ENCODE assay signal across 24 mouse cellular contexts in the genomic region with DNA sequence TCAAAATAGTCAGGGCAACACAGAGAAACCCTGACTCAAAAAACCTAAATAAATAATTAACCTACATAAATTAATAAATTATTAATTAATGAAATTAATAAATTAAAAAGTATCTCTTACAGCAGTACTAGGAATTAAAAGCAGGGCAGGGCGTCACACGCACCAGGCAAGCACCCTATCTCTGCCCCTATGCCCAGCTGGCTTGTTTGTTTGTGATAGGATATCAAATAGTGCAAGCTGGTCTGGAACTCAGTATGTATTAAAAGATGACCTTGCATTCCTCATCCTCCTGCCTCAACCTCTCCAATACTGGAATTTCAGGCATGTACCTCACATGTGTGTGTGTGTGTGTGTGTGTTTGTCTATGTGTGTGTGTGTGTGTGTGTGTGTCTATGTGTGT.
DNase-seq lines count a peak whose midpoint lies in the region; ATAC-seq and TF ChIP-seq lines count a peak whose summit lies in the region.
"Had no signal": no experiment of that assay in that cellular context is flagged by ENCODE, and none has a peak within 500 bp of the region (broad histone marks: within the 10 kb centered on the region; RNA-seq: fewer than 3 reads in every experiment).

No protein-coding gene starts in this region.

- H3K4me3 ChIP-seq in erythroblast, embryonic 14.5 days (replicated peaks): peak overlapping the region; percentile 74
- H3K4me3 ChIP-seq in liver, embryonic 14.5 days (ENCODE audit: insufficient read depth in 1 of 2, low read depth in 2 of 2, low read length in 2 of 2): peak overlapping the region; percentile 59 to 70
- H3K4me3 ChIP-seq in stomach, embryonic 16.5 days (replicated peaks; ENCODE audit: low read length): no peak overlapping the region
- H3K4me3 ChIP-seq in cerebellum, adult 2 months (replicated peaks; ENCODE audit: insufficient read depth, low read depth, low read length): no peak overlapping the region
- H3K4me3 ChIP-seq: heart, adult 2 months; hindbrain, embryonic 15.5 days; midbrain, embryonic 10.5 days; neural tube, embryonic 13.5 days had no signal

- intact Hi-C loops in gastrocnemius, postnatal 36 days (cut with DNase I): loop anchor here (5.0 kb wide), 1 partner anchor 52 kb away; no protein-coding TSS in a partner anchor

- DNase-seq in spleen, postnatal 36 days (ENCODE audit: low spot score in 2 of 2): peak; percentile 49 to 75
- DNase-seq in spleen, adult 18-20 months: no peak
- DNase-seq in liver, embryonic 14.5 days (ENCODE audit: low read depth in 3 of 3, low spot score in 3 of 3): peak; percentile 84 to 88 (median 85)
- DNase-seq in gastrocnemius, postnatal 36 days: no peak
- DNase-seq in cerebellum, adult 2 months: no peak
- no peak for DNase-seq in right cerebral cortex, adult 2 months (ENCODE audit: low spot score in 2 of 2)
- DNase-seq: adrenal gland, adult 2 months; B cell, adult 2 months; cerebellum, adult 11 months; cerebellum, postnatal 14 days; embryo, embryonic 11 days; gastrocnemius, postnatal 14 days; heart, adult 2 months; heart, postnatal 4 days; kidney, adult 18-20 months; kidney, postnatal 25 days; lung, postnatal 36 days; right cerebral cortex, adult 18-20 months; thymus, postnatal 25 days had no signal

- H3K9ac ChIP-seq in liver, embryonic 14.5 days (replicated peaks): peak overlapping the region; percentile 89
- H3K9ac ChIP-seq in stomach, embryonic 16.5 days (ENCODE audit: low read length): no peak overlapping the region
- H3K9ac ChIP-seq: hindbrain, embryonic 15.5 days; neural tube, embryonic 13.5 days had no signal

- H3K36me3 ChIP-seq in erythroblast, embryonic 14.5 days (ENCODE audit: control insufficient read depth): peaks cover 14% of the 10 kb centered on the region
- no peaks in the 10 kb centered on the region for H3K36me3 ChIP-seq in liver, embryonic 14.5 days (replicated peaks; ENCODE audit: control insufficient read depth, insufficient read depth, low read depth)
- H3K36me3 ChIP-seq in stomach, embryonic 16.5 days (ENCODE audit: control insufficient read depth, insufficient read depth, low read length): no peaks in the 10 kb centered on the region
- H3K36me3 ChIP-seq: hindbrain, embryonic 15.5 days; midbrain, embryonic 10.5 days; neural tube, embryonic 13.5 days had no signal

- peak overlapping the region; percentile 73 for H3K4me2 ChIP-seq in liver, embryonic 14.5 days (ENCODE audit: low read depth)
- H3K4me2 ChIP-seq in stomach, embryonic 16.5 days (ENCODE audit: low read depth, low read length): no peak overlapping the region
- H3K4me2 ChIP-seq: hindbrain, embryonic 15.5 days; neural tube, embryonic 13.5 days had no signal

- H3K27ac ChIP-seq in liver, embryonic 14.5 days: peak overlapping the region; percentile 100
- H3K27ac ChIP-seq in stomach, embryonic 16.5 days (ENCODE audit: low read length): no peak overlapping the region
- H3K27ac ChIP-seq in cerebellum, adult 2 months (ENCODE audit: insufficient read depth, low read length): no peak overlapping the region
- H3K27ac ChIP-seq: heart, adult 2 months; hindbrain, embryonic 15.5 days; midbrain, embryonic 10.5 days; neural tube, embryonic 13.5 days had no signal

- no peak for TF ChIP-seq POLR2A in cerebellum, adult 2 months (IDR thresholded peaks at IDR 0.05; ENCODE audit: borderline replicate concordance, insufficient read depth, low read length)

- WGBS in liver, embryonic 14.5 days (ENCODE audit: insufficient replicate concordance): 10% methylated on average over 2 of the region's 2 CpGs
- 65% methylated on average over 2 of the region's 2 CpGs for WGBS in stomach, embryonic 16.5 days
- WGBS in cerebellum, adult 2 months: 97% methylated on average over 2 of the region's 2 CpGs

- peaks cover 87% of the 10 kb centered on the region for H3K4me1 ChIP-seq in erythroblast, embryonic 14.5 days (ENCODE audit: control insufficient read depth)
- H3K4me1 ChIP-seq in liver, embryonic 14.5 days (replicated peaks; ENCODE audit: control insufficient read depth in 2 of 2, insufficient read depth in 2 of 2, low read length in 1 of 2): peaks cover 54 to 60% of the 10 kb centered on the region in 2 experiments
- H3K4me1 ChIP-seq in stomach, embryonic 16.5 days (ENCODE audit: control insufficient read depth, insufficient read depth, low read length): no peaks in the 10 kb centered on the region
- no peaks in the 10 kb centered on the region for H3K4me1 ChIP-seq in cerebellum, adult 2 months (ENCODE audit: control insufficient read depth, insufficient read depth, low read length)
- H3K4me1 ChIP-seq: hindbrain, embryonic 15.5 days; neural tube, embryonic 13.5 days had no signal

- no peak for TF ChIP-seq CTCF in liver, embryonic 14.5 days (IDR thresholded peaks at IDR 0.05; ENCODE audit: low read depth)
- TF ChIP-seq CTCF in cerebellum, adult 2 months (IDR thresholded peaks at IDR 0.05; ENCODE audit: borderline replicate concordance, insufficient read depth, low read depth, low read length): no peak

- ATAC-seq in liver, embryonic 14.5 days (ENCODE audit: insufficient read depth): peak; percentile 75
- peak; percentile 73; the same call in 1 of the 2 replicates for ATAC-seq in stomach, embryonic 16.5 days (ENCODE audit: insufficient read depth, low FRiP score)

- no peaks in the 10 kb centered on the region for H3K27me3 ChIP-seq in erythroblast, embryonic 14.5 days (ENCODE audit: control insufficient read depth)
- no peaks in the 10 kb centered on the region for H3K27me3 ChIP-seq in liver, embryonic 14.5 days (ENCODE audit: control insufficient read depth, insufficient read depth, low read length)
- H3K27me3 ChIP-seq in stomach, embryonic 16.5 days (ENCODE audit: control insufficient read depth, insufficient read depth, low read length): no peaks in the 10 kb centered on the region
- no peaks in the 10 kb centered on the region for H3K27me3 ChIP-seq in cerebellum, adult 2 months (ENCODE audit: control insufficient read depth, insufficient read depth, low read length)
- H3K27me3 ChIP-seq: hindbrain, embryonic 15.5 days; neural tube, embryonic 13.5 days had no signal

- H3K9me3 ChIP-seq in erythroblast, embryonic 14.5 days (ENCODE audit: control insufficient read depth, low read length): peaks cover 5% of the 10 kb centered on the region
- H3K9me3 ChIP-seq in liver, embryonic 14.5 days (ENCODE audit: control insufficient read depth, low read length): peaks cover 2% of the 10 kb centered on the region; the same call in 1 of the 2 replicates
- peaks cover 3% of the 10 kb centered on the region; the same call in 1 of the 2 replicates for H3K9me3 ChIP-seq in stomach, embryonic 16.5 days (replicated peaks; ENCODE audit: control insufficient read depth, low read length)
- H3K9me3 ChIP-seq: hindbrain, embryonic 15.5 days; midbrain, embryonic 10.5 days; neural tube, embryonic 13.5 days had no signal

- peak; percentile 99 for TF ChIP-seq EP300 in liver, embryonic 14.5 days (IDR thresholded peaks at IDR 0.05; ENCODE audit: low read depth)

Comparison
In these comparisons a context has a peak if more than half of its experiments do, and no peak if none do; other contexts are left out.
1. DNase-seq: peak in spleen, postnatal 36 days (2 of 2) and liver, embryonic 14.5 days (3 of 3); none in spleen, adult 18-20 months (0 of 2), gastrocnemius, postnatal 36 days (0 of 2), cerebellum, adult 2 months (0 of 2) and right cerebral cortex, adult 2 months (0 of 2).
2. H3K4me3 ChIP-seq: peak in erythroblast, embryonic 14.5 days (single experiment) and liver, embryonic 14.5 days (2 of 2); none in stomach, embryonic 16.5 days (single experiment) and cerebellum, adult 2 months (single experiment).